Mouse (Mus musculus): ENCODE results near the gene Shank2. TPM values are rescaled to one million over a fixed set of nuclear protein-coding genes. Genes with fewer than 3 reads are reported as not detected.

Shank2 gene
- polyA plus RNA-seq, 1 experiment from 2014 or later: 1.2 TPM

DNA sequence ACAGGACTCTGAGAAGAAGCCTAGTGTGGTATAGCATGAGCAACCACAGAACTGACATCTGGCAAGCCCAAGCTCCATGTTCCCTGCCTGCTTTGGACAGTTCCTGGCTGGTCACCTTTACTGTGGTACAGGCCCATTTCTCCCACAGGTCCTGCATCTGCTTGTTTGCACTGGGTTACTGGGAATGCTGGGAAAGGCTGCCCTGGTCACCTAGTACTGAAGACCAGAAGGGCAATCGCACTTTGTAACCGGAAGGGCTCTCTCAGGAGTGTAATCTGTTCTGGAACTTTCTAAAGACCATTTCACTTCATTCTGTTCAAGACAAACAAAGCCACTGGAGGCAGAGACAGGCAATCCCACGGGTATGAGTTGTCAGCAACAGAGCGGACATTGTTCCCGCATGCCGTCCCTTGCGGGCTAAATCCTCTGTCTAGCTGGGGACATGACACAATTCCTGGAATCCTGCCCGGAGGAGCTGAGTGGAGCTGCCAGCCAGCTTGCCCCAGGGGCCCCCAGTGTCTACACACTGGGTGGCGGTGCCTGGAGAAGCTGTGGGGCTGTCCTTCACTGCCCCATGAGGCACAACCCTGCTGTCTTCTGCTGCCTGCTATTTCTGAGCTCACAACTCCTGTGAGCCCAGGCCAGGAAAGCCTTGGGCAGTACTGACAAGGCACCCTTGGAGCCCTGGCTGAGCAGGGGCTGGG lies 36.4 kb downstream of the Shank2 start:
- no peaks in the 10 kb centered on the region for H3K9me3 ChIP-seq (ENCODE audit: control insufficient read depth, low read depth, low read length)
- H3K4me1 ChIP-seq (ENCODE audit: control insufficient read depth, insufficient read depth, low read length): no peaks in the 10 kb centered on the region
- WGBS: 59% methylated on average over 9 of the region's 9 CpGs
- H3K36me3 ChIP-seq (ENCODE audit: control insufficient read depth, insufficient read depth, low read length): no peaks in the 10 kb centered on the region
- no peak overlapping the region for H3K4me2 ChIP-seq (replicated peaks; ENCODE audit: low read depth, low read length)
- no peaks in the 10 kb centered on the region for H3K27me3 ChIP-seq (ENCODE audit: control insufficient read depth, insufficient read depth, low read length)
- H3K27ac ChIP-seq (ENCODE audit: low read length): no peak overlapping the region
- H3K9ac ChIP-seq (replicated peaks; ENCODE audit: low read depth, low read length): no peak overlapping the region
- H3K4me3 ChIP-seq (ENCODE audit: low read depth, low read length): no peak overlapping the region
- peak; percentile 62; the same call in 1 of the 2 replicates for ATAC-seq (ENCODE audit: insufficient number of reproducible peaks, insufficient read depth, low FRiP score, low read depth)

DNA sequence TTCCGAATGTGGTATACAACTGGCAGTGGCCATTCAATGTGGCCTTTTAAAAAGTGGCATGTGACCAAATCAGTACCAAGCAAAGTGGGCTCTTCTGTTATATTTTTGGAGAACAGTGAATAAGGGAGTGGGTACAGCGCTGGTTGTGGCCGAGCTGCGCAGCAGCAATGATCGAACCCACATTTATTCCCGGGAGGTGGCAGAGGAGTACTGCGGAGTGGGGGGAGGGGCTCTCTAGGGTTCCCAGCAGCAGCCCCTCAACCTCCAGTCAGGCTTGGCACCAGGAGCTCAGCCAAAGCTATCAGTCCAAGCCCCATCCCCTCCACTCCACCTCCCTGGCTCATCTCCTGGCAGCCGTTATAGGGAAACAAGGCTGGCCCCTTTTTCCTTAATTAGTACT lies 37.0 kb downstream of the Shank2 start:
- ATAC-seq (ENCODE audit: insufficient number of reproducible peaks, insufficient read depth, low FRiP score, low read depth): no peak
- Histone ChIP-seq H3K9ac (replicated peaks; ENCODE audit: low read depth, low read length) (no peak overlapping the region), H3K4me3 (ENCODE audit: low read depth, low read length) (no peak overlapping the region), H3K27ac (ENCODE audit: low read length) (no peak overlapping the region), H3K4me2 (replicated peaks; ENCODE audit: low read depth, low read length) (no peak overlapping the region), H3K36me3 (ENCODE audit: control insufficient read depth, insufficient read depth, low read length) (no peaks in the 10 kb centered on the region), H3K9me3 (ENCODE audit: control insufficient read depth, low read depth, low read length) (no peaks in the 10 kb centered on the region), H3K27me3 (ENCODE audit: control insufficient read depth, insufficient read depth, low read length) (no peaks in the 10 kb centered on the region), H3K4me1 (ENCODE audit: control insufficient read depth, insufficient read depth, low read length) (no peaks in the 10 kb centered on the region)
- 72% methylated on average over 8 of the region's 8 CpGs for WGBS

DNA sequence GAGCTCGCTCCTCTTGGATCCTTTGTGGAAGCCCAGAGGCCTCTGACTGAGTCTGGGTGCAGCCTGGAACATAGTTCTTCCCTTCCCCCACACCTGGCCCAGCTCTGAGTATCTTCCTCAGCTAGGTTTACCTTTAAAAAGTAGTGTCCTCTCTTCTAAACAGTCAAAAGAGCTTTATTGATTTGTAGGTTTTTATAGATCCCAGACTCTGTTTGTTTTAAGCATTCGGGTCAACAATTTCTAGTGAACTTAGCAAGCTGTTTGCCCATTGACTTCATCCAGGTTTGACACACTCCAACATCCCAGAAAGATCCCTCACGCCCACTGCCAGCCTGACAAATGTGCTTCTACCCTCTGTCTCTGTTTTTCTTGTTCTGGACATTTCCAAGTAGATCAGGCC lies 38.6 kb downstream of the Shank2 start:
- 40% methylated on average over 3 of the region's 3 CpGs for WGBS
- Histone ChIP-seq H3K4me2 (replicated peaks; ENCODE audit: low read depth, low read length) (no peak overlapping the region), H3K27ac (ENCODE audit: low read length) (no peak overlapping the region), H3K27me3 (ENCODE audit: control insufficient read depth, insufficient read depth, low read length) (no peaks in the 10 kb centered on the region), H3K4me3 (ENCODE audit: low read depth, low read length) (no peak overlapping the region), H3K9me3 (ENCODE audit: control insufficient read depth, low read depth, low read length) (no peaks in the 10 kb centered on the region), H3K36me3 (ENCODE audit: control insufficient read depth, insufficient read depth, low read length) (no peaks in the 10 kb centered on the region), H3K4me1 (ENCODE audit: control insufficient read depth, insufficient read depth, low read length) (no peaks in the 10 kb centered on the region), H3K9ac (replicated peaks; ENCODE audit: low read depth, low read length) (no peak overlapping the region)
- ATAC-seq (ENCODE audit: insufficient number of reproducible peaks, insufficient read depth, low FRiP score, low read depth): no peak

DNA sequence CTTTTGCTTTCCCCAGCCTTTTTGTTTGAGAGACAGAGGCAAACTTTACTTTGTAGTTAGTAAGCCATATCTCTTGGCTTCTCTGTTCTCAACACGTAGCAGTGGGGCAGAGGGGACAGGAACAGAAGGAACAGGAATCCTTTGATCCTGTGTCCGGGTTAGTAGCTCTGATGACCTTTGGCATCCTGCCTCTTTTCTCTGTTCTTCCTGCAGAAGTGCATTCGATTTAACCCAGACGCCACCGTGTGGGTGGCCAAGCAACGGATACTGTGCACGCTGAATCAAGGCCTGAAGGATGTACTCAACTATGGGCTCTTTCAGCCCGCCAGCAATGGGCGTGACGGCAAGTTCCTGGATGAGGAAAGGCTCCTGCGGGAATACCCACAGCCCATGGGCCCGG lies 50.3 kb downstream of the Shank2 start:
- no peaks in the 10 kb centered on the region for H3K36me3 ChIP-seq (ENCODE audit: control insufficient read depth, insufficient read depth, low read length)
- ATAC-seq (ENCODE audit: insufficient number of reproducible peaks, insufficient read depth, low FRiP score, low read depth): peak; percentile 55; the same call in 1 of the 2 replicates

GRCm38 (mm10) chr7:144055188-144055587 lies 53.5 kb downstream of the Shank2 start:
- Histone ChIP-seq H3K9ac (replicated peaks; ENCODE audit: low read depth, low read length) (no peak overlapping the region), H3K9me3 (ENCODE audit: control insufficient read depth, low read depth, low read length) (no peaks in the 10 kb centered on the region), H3K4me3 (ENCODE audit: low read depth, low read length) (no peak overlapping the region), H3K36me3 (ENCODE audit: control insufficient read depth, insufficient read depth, low read length) (no peaks in the 10 kb centered on the region), H3K4me1 (ENCODE audit: control insufficient read depth, insufficient read depth, low read length) (no peaks in the 10 kb centered on the region), H3K27me3 (ENCODE audit: control insufficient read depth, insufficient read depth, low read length) (no peaks in the 10 kb centered on the region), H3K4me2 (replicated peaks; ENCODE audit: low read depth, low read length) (no peak overlapping the region), H3K27ac (ENCODE audit: low read length) (no peak overlapping the region)
- 58% methylated on average over 6 of the region's 6 CpGs for WGBS
- no peak for ATAC-seq (ENCODE audit: insufficient number of reproducible peaks, insufficient read depth, low FRiP score, low read depth)

More for the DNA sequence above, 50.3 kb downstream of the Shank2 start:
- Histone ChIP-seq H3K9ac (replicated peaks; ENCODE audit: low read depth, low read length) (no peak overlapping the region), H3K4me2 (replicated peaks; ENCODE audit: low read depth, low read length) (no peak overlapping the region), H3K27ac (ENCODE audit: low read length) (no peak overlapping the region), H3K4me3 (ENCODE audit: low read depth, low read length) (no peak overlapping the region), H3K9me3 (ENCODE audit: control insufficient read depth, low read depth, low read length) (no peaks in the 10 kb centered on the region), H3K27me3 (ENCODE audit: control insufficient read depth, insufficient read depth, low read length) (no peaks in the 10 kb centered on the region), H3K4me1 (ENCODE audit: control insufficient read depth, insufficient read depth, low read length) (no peaks in the 10 kb centered on the region)
- 12% methylated on average over 12 of the region's 12 CpGs for WGBS

- no peaks in the 10 kb centered on the region for H3K4me1 ChIP-seq (ENCODE audit: control insufficient read depth, insufficient read depth, low read length)
- H3K27ac ChIP-seq (ENCODE audit: low read length): no peak overlapping the region
- 70% methylated on average over 7 of the region's 7 CpGs for WGBS
- H3K4me3 ChIP-seq (ENCODE audit: low read depth, low read length): no peak overlapping the region
- no peak overlapping the region for H3K4me2 ChIP-seq (replicated peaks; ENCODE audit: low read depth, low read length)
- H3K9me3 ChIP-seq (ENCODE audit: control insufficient read depth, low read depth, low read length): no peaks in the 10 kb centered on the region
- H3K9ac ChIP-seq (replicated peaks; ENCODE audit: low read depth, low read length): no peak overlapping the region
- H3K36me3 ChIP-seq (ENCODE audit: control insufficient read depth, insufficient read depth, low read length): no peaks in the 10 kb centered on the region
- no peak for ATAC-seq (ENCODE audit: insufficient number of reproducible peaks, insufficient read depth, low FRiP score, low read depth)
- H3K27me3 ChIP-seq (ENCODE audit: control insufficient read depth, insufficient read depth, low read length): no peaks in the 10 kb centered on the region
Observed at GRCm38 (mm10) chr7:144055702-144056531, 54.2 kb downstream of the Shank2 start.

DNA sequence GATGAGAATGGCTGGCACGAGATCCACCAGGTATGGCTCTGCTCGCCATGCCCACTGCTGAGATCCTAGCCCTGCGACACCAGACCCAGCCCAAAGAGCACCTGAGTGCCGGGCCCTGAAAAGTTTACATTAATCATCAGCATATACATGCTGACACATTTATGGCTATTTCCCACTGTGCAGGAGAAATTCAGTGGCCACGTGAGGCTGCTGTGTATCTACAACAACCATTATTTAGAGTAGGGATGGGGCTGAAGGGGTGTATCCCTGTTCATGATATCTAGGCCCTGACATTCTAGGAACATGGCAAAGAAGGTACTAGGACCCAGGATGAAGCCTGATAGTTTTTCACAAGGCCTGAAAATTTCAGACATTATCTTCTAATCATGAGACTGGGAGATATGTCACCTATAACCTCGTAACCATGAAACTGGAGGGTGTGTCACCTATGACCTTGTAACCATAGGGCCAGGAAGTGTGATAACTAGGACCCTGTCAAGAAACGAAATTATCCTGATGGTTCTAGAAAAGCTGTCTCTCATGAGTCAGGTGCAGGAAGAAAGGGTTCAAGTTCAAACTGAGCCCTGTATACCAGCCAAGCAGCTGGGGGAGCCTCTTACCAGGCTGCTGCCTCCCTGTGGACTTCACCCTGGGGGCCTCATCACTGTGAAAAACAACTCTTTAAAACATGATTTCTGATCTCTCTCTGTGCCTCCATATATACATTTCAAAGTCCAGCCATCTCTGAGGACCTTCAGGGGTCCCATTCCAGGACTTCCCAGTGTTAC lies 68.6 kb downstream of the Shank2 start:
- H3K27ac ChIP-seq (ENCODE audit: low read length): no peak overlapping the region
- whole genome bisulfite sequencing: 70% methylated on average over 7 of the region's 7 CpGs
- no peak for ATAC-seq (ENCODE audit: insufficient number of reproducible peaks, insufficient read depth, low FRiP score, low read depth)

DNA sequence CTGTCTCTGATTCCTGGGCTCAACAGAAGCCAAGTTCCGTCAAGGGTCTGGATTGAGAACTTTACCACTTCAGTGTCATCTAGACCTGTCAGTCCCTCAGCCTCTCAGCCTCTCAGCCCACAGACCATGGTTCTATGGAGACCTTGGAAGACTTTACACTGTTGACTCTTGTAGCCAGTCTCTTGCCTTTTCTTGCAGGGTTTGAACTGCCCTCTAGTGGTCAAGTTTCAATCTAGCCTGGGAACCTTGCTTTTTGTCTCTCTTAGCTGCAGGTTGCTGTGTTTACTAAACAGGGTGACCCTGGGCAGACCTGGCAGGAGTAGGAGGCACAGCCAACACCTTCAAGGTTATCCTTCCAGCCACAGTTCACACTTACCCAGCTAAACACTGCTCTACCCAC lies 70.5 kb downstream of the Shank2 start:
- H3K27ac ChIP-seq (ENCODE audit: low read length): no peak overlapping the region
- no peaks in the 10 kb centered on the region for H3K4me1 ChIP-seq (ENCODE audit: control insufficient read depth, insufficient read depth, low read length)
- 48% methylated on average over 1 of the region's 1 CpGs for WGBS
- no peak overlapping the region for H3K4me2 ChIP-seq (replicated peaks; ENCODE audit: low read depth, low read length)
- H3K4me3 ChIP-seq (ENCODE audit: low read depth, low read length): no peak overlapping the region
- no peak for ATAC-seq (ENCODE audit: insufficient number of reproducible peaks, insufficient read depth, low FRiP score, low read depth)
- no peaks in the 10 kb centered on the region for H3K27me3 ChIP-seq (ENCODE audit: control insufficient read depth, insufficient read depth, low read length)
- H3K36me3 ChIP-seq (ENCODE audit: control insufficient read depth, insufficient read depth, low read length): no peaks in the 10 kb centered on the region
- H3K9me3 ChIP-seq (ENCODE audit: control insufficient read depth, low read depth, low read length): no peaks in the 10 kb centered on the region
- H3K9ac ChIP-seq (replicated peaks; ENCODE audit: low read depth, low read length): no peak overlapping the region

More for the DNA sequence above, 68.6 kb downstream of the Shank2 start:
- H3K9me3 ChIP-seq (ENCODE audit: control insufficient read depth, low read depth, low read length): no peaks in the 10 kb centered on the region
- no peaks in the 10 kb centered on the region for H3K36me3 ChIP-seq (ENCODE audit: control insufficient read depth, insufficient read depth, low read length)
- no peak overlapping the region for H3K4me3 ChIP-seq (ENCODE audit: low read depth, low read length)
- no peak overlapping the region for H3K4me2 ChIP-seq (replicated peaks; ENCODE audit: low read depth, low read length)
- no peak overlapping the region for H3K9ac ChIP-seq (replicated peaks; ENCODE audit: low read depth, low read length)
- H3K4me1 ChIP-seq (ENCODE audit: control insufficient read depth, insufficient read depth, low read length): no peaks in the 10 kb centered on the region
- H3K27me3 ChIP-seq (ENCODE audit: control insufficient read depth, insufficient read depth, low read length): no peaks in the 10 kb centered on the region

All from stomach, embryonic 14.5 days (tissue).